Mouse (Mus musculus): ENCODE results near the gene Pigs.

DNA sequence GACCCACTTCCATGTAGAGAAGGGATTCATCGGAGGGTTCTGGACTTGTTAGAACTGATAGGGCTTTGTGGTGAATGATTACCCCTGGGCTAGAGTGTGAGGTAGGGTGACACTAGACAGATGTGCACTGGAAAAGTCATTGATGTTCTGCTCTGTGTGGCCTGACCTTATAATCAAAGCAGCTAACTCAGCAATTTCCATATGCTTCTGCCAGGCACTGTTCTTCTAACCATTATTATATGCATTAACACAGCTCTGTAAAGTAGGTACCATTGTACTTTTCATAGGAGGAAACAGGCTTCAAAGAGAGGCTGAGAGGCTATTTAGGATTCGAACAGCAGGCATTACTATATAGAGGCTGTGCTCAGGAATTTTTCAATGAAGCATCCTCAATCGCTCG, 1.0 kb upstream of the Pigs start:
- TF ChIP-seq POLR2A (IDR thresholded peaks at IDR 0.05; ENCODE audit: insufficient read length, low read depth), result no peak
- no peak for TF ChIP-seq TCF12 (IDR thresholded peaks at IDR 0.05; ENCODE audit: insufficient read depth, poor library complexity, severe bottlenecking)
- no peak for TF ChIP-seq MYOD1 (IDR thresholded peaks at IDR 0.05; ENCODE audit: control insufficient read depth in 1 of 3, insufficient read length in 2 of 3, low read depth in 2 of 3)
- TF ChIP-seq MAX (IDR thresholded peaks at IDR 0.05; ENCODE audit: low read depth), result no peak
- TF ChIP-seq CEBPB (IDR thresholded peaks at IDR 0.05; ENCODE audit: insufficient read depth, poor library complexity, severe bottlenecking), result no peak
- TF ChIP-seq USF1 (IDR thresholded peaks at IDR 0.05; ENCODE audit: low read depth), result no peak
- no peak for TF ChIP-seq MYOG (IDR thresholded peaks at IDR 0.05; ENCODE audit: control insufficient read depth in 1 of 3, insufficient read depth in 1 of 3, insufficient read length in 2 of 3, low read depth in 2 of 3)
- TF ChIP-seq POLR2AphosphoS2 (IDR thresholded peaks at IDR 0.05; ENCODE audit: insufficient read length, low read depth), result no peak

All from myocyte (in vitro differentiated cells).